Mouse (Mus musculus) kidney, adult 8-10 months (tissue): ENCODE data around the gene Ttc23.

Experiments used
- DNase-seq, 2 experiments: peaks; one replicate each; pipeline ENCODE4 v3.0.0; 2022

The Ttc23 gene

GRCm38 (mm10) chr7:67647277-67647676 is at the start of gene Ttc23:
Gene Ttc23 (plus strand): TSS chr7:67647410.
- DNase-seq: peak; percentile 30 to 77

- peak; percentile 58 to 59 for DNase-seq
These were observed 49.2 kb upstream of the Ttc23 start for GRCm38 (mm10) chr7:67598050-67598449.

GRCm38 (mm10) chr7:67605114-67605513 is 42.1 kb upstream of the Ttc23 start:
- DNase-seq: no peak

GRCm38 (mm10) chr7:67606250-67606649 is 41.0 kb upstream of the Ttc23 start:
- DNase-seq: no peak

GRCm38 (mm10) chr7:67607669-67608347 is 39.4 kb upstream of the Ttc23 start:
- no peak for DNase-seq

GRCm38 (mm10) chr7:67608348-67609024 is 38.7 kb upstream of the Ttc23 start:
- no peak for DNase-seq

- no peak for DNase-seq
These were observed 33.3 kb upstream of the Ttc23 start for GRCm38 (mm10) chr7:67613795-67614463.

GRCm38 (mm10) chr7:67614464-67614861 is 32.7 kb upstream of the Ttc23 start:
- no peak for DNase-seq

GRCm38 (mm10) chr7:67616890-67617289 is 30.3 kb upstream of the Ttc23 start:
- DNase-seq: no peak

- no peak for DNase-seq
These were observed 29.6 kb upstream of the Ttc23 start for GRCm38 (mm10) chr7:67617646-67618045.

GRCm38 (mm10) chr7:67618316-67618715 is 28.9 kb upstream of the Ttc23 start:
- no peak for DNase-seq

GRCm38 (mm10) chr7:67619836-67620235 is 27.4 kb upstream of the Ttc23 start:
- no peak for DNase-seq

- no peak for DNase-seq
These were observed 25.1 kb upstream of the Ttc23 start for GRCm38 (mm10) chr7:67622151-67622550.

- no peak for DNase-seq
These were observed 20.5 kb upstream of the Ttc23 start for GRCm38 (mm10) chr7:67626671-67627070.

GRCm38 (mm10) chr7:67629681-67630080 is 17.5 kb upstream of the Ttc23 start:
- no peak for DNase-seq

GRCm38 (mm10) chr7:67630817-67631216 is 16.4 kb upstream of the Ttc23 start:
- peak; percentile 64 to 83 for DNase-seq

- DNase-seq: no peak
These were observed 14.8 kb upstream of the Ttc23 start for GRCm38 (mm10) chr7:67632380-67632779.

- DNase-seq: peak; percentile 52 to 72
These were observed 13.0 kb upstream of the Ttc23 start for GRCm38 (mm10) chr7:67634210-67634609.

- DNase-seq: no peak
These were observed 11.0 kb upstream of the Ttc23 start for GRCm38 (mm10) chr7:67636161-67636560.

- DNase-seq: no peak
These were observed 8.2 kb upstream of the Ttc23 start for GRCm38 (mm10) chr7:67639006-67639405.

GRCm38 (mm10) chr7:67642955-67643354 is 4.3 kb upstream of the Ttc23 start:
- no peak for DNase-seq

GRCm38 (mm10) chr7:67644291-67644690 is 2.9 kb upstream of the Ttc23 start:
- DNase-seq: no peak

GRCm38 (mm10) chr7:67644833-67645680 is 2.2 kb upstream of the Ttc23 start, which contains the start of gene Lrrc28:
Gene Lrrc28 (minus strand): TSS chr7:67645268.
- DNase-seq: peak; percentile 100
